ENCODE assay signal across 13 mouse cellular contexts in genomic region chrY:90743811-90744220, GRCm38 (mm10). TPM values are rescaled to one million over a fixed set of nuclear protein-coding genes. Genes with fewer than 3 reads are reported as not detected.
DNase-seq lines count a peak whose midpoint lies in the region; ATAC-seq and TF ChIP-seq lines count a peak whose summit lies in the region.
"Had no signal": no experiment of that assay in that cellular context is flagged by ENCODE, and none has a peak within 500 bp of the region (broad histone marks: within the 10 kb centered on the region; RNA-seq: fewer than 3 reads in every experiment).

No protein-coding gene starts in this region.

- no peak overlapping the region for H3K4me2 ChIP-seq in heart, embryonic 13.5 days
- H3K4me2 ChIP-seq in liver, embryonic 13.5 days, result no peak overlapping the region
- no peak overlapping the region for H3K4me2 ChIP-seq in liver, embryonic 11.5 days
- H3K4me2 ChIP-seq: embryonic facial prominence, embryonic 12.5 days; lung, embryonic 14.5 days had no signal

- no peaks in the 10 kb centered on the region for H3K27me3 ChIP-seq in heart, embryonic 13.5 days (replicated peaks)
- no peaks in the 10 kb centered on the region for H3K27me3 ChIP-seq in liver, embryonic 13.5 days
- H3K27me3 ChIP-seq in liver, embryonic 11.5 days (replicated peaks; ENCODE audit: control insufficient read depth, insufficient read depth, low read length), result no peaks in the 10 kb centered on the region
- no peaks in the 10 kb centered on the region for H3K27me3 ChIP-seq in MEL (ENCODE audit: control insufficient read depth in 1 of 2, insufficient read depth in 2 of 2, low read length in 2 of 2)
- H3K27me3 ChIP-seq: embryonic facial prominence, embryonic 12.5 days had no signal

- peaks cover 52% of the 10 kb centered on the region for H3K36me3 ChIP-seq in heart, embryonic 13.5 days
- peaks cover 53% of the 10 kb centered on the region for H3K36me3 ChIP-seq in liver, embryonic 13.5 days
- peaks cover 48% of the 10 kb centered on the region for H3K36me3 ChIP-seq in liver, embryonic 11.5 days (ENCODE audit: control insufficient read depth, insufficient read depth, low read length)
- H3K36me3 ChIP-seq in MEL (ENCODE audit: control insufficient read depth in 1 of 2, insufficient read depth in 2 of 2, low read length in 2 of 2), result no peaks in the 10 kb centered on the region

- TF ChIP-seq POLR2A in MEL (IDR thresholded peaks at IDR 0.05; ENCODE audit: control insufficient read depth in 1 of 2, insufficient read depth in 1 of 2, low read depth in 1 of 2, low read length in 2 of 2, poor library complexity in 1 of 2), result no peak

- ATAC-seq in heart, embryonic 13.5 days (ENCODE audit: extremely low read depth, insufficient number of reproducible peaks, low FRiP score, low TSS enrichment), result no peak
- no peak for ATAC-seq in liver, embryonic 13.5 days (ENCODE audit: low read depth)
- ATAC-seq in liver, embryonic 11.5 days (replicated peaks; ENCODE audit: low FRiP score), result no peak
- ATAC-seq in granulocyte monocyte progenitor cell, adult 5-6 weeks (replicated peaks; ENCODE audit: poor library complexity, severe bottlenecking), result no peak

- H3K27ac ChIP-seq in heart, embryonic 13.5 days (replicated peaks), result no peak overlapping the region
- H3K27ac ChIP-seq in liver, embryonic 13.5 days, result no peak overlapping the region
- H3K27ac ChIP-seq in liver, embryonic 11.5 days (ENCODE audit: low read depth, low read length), result no peak overlapping the region
- H3K27ac ChIP-seq in MEL (ENCODE audit: control insufficient read depth, low read depth, low read length), result no peak overlapping the region
- H3K27ac ChIP-seq: heart, adult 2 months had no signal

- no peak for TF ChIP-seq RAD21 in MEL (IDR thresholded peaks at IDR 0.05; ENCODE audit: low read depth, low read length)

- no peaks in the 10 kb centered on the region for H3K79me2 ChIP-seq in MEL (ENCODE audit: control insufficient read depth, insufficient read depth, low read length, poor library complexity)

- TF ChIP-seq CTCF in MEL (IDR thresholded peaks at IDR 0.05 in 2 of 3, conservative IDR thresholded peaks at IDR 0.05 in 1 of 3; ENCODE audit: control insufficient read depth in 1 of 3, insufficient read depth in 1 of 3, low read depth in 2 of 3, low read length in 3 of 3, poor library complexity in 1 of 3, severe bottlenecking in 1 of 3), result no peak

- peaks cover 53% of the 10 kb centered on the region for H3K9me3 ChIP-seq in heart, embryonic 13.5 days
- peaks cover 55% of the 10 kb centered on the region for H3K9me3 ChIP-seq in liver, embryonic 13.5 days (replicated peaks)
- H3K9me3 ChIP-seq in liver, embryonic 11.5 days (ENCODE audit: control insufficient read depth, low read length), result peaks cover 47% of the 10 kb centered on the region
- no peaks in the 10 kb centered on the region for H3K9me3 ChIP-seq in MEL (replicated peaks; ENCODE audit: insufficient read depth, low read length)

- no peaks in the 10 kb centered on the region for H3K4me1 ChIP-seq in heart, embryonic 13.5 days
- no peaks in the 10 kb centered on the region for H3K4me1 ChIP-seq in liver, embryonic 13.5 days (replicated peaks)
- no peaks in the 10 kb centered on the region for H3K4me1 ChIP-seq in liver, embryonic 11.5 days (replicated peaks; ENCODE audit: control insufficient read depth, insufficient read depth, low read length)
- no peaks in the 10 kb centered on the region for H3K4me1 ChIP-seq in MEL (ENCODE audit: control insufficient read depth in 1 of 2, insufficient read depth in 2 of 2, low read length in 2 of 2)
- H3K4me1 ChIP-seq: embryonic facial prominence, embryonic 12.5 days had no signal

- peak overlapping the region; percentile 17; the same call in 1 of the 2 replicates for H3K4me3 ChIP-seq in heart, embryonic 13.5 days
- peak overlapping the region; percentile 36; the same call in 1 of the 2 replicates for H3K4me3 ChIP-seq in liver, embryonic 13.5 days (replicated peaks)
- no peak overlapping the region for H3K4me3 ChIP-seq in liver, embryonic 11.5 days (ENCODE audit: low read depth, low read length)
- H3K4me3 ChIP-seq in MEL (ENCODE audit: control insufficient read depth in 1 of 2, insufficient read depth in 1 of 2, low read depth in 2 of 2, low read length in 2 of 2), result no peak overlapping the region
- H3K4me3 ChIP-seq: heart, adult 2 months had no signal

- H3K9ac ChIP-seq in heart, embryonic 13.5 days, result no peak overlapping the region
- H3K9ac ChIP-seq in liver, embryonic 13.5 days, result no peak overlapping the region
- H3K9ac ChIP-seq in liver, embryonic 11.5 days (ENCODE audit: low read depth, low read length), result no peak overlapping the region
- H3K9ac ChIP-seq in MEL (ENCODE audit: control insufficient read depth, low read depth, low read length, poor library complexity, severe bottlenecking), result no peak overlapping the region
- H3K9ac ChIP-seq: embryonic facial prominence, embryonic 12.5 days; lung, embryonic 14.5 days had no signal

- DNase-seq in heart, adult 18-20 months, result no peak
- no peak for DNase-seq in liver, embryonic 13.5 days
- DNase-seq in liver, embryonic 11.5 days (ENCODE audit: low spot score), result no peak
- peak; percentile 4 for DNase-seq in MEL (ENCODE audit: low read depth, low spot score)
- peak; percentile 65 for DNase-seq in forelimb bud, embryonic 11.5 days (ENCODE audit: low read depth, low spot score)
- no peak for DNase-seq in kidney, adult 11 months

- WGBS in heart, embryonic 13.5 days, result 66% methylated on average over 3 of the region's 21 CpGs
- WGBS in liver, embryonic 13.5 days (ENCODE audit: insufficient replicate concordance), result 61% methylated on average over 2 of the region's 21 CpGs
- WGBS in liver, embryonic 11.5 days, result 100% methylated on average over 2 of the region's 21 CpGs

- no peak for TF ChIP-seq EP300 in MEL (IDR thresholded peaks at IDR 0.05; ENCODE audit: low read depth in 1 of 2, low read length in 2 of 2)

TF ChIP-seq in MEL, 35 proteins besides CTCF, POLR2A, EP300 and RAD21:
- no peak for TF ChIP-seq TBP (IDR thresholded peaks at IDR 0.05; ENCODE audit: low read depth, low read length)
- TF ChIP-seq ZKSCAN1 (IDR thresholded peaks at IDR 0.05; ENCODE audit: low read depth, low read length), result no peak
- no peak for TF ChIP-seq MXI1 (IDR thresholded peaks at IDR 0.05; ENCODE audit: low read depth, low read length)
- TF ChIP-seq JUND (IDR thresholded peaks at IDR 0.05; ENCODE audit: low read depth, low read length), result no peak
- no peak for TF ChIP-seq ZC3H11A (IDR thresholded peaks at IDR 0.05; ENCODE audit: low read depth, low read length)
- TF ChIP-seq CHD1 (IDR thresholded peaks at IDR 0.05; ENCODE audit: low read depth, low read length), result no peak
- no peak for TF ChIP-seq CHD2 (IDR thresholded peaks at IDR 0.05; ENCODE audit: low read length)
- TF ChIP-seq ELF1 (IDR thresholded peaks at IDR 0.05; ENCODE audit: low read depth, low read length), result no peak

RNA-seq across cellular contexts. Expression of gene Gm21860, which starts 10.8 kb away (rescaled TPM):
- not detected in 2 replicates for polyA plus RNA-seq in heart, embryonic 13.5 days (2015; fragmentation: Nextera tagmentation; extraction: Ambion mirVana)
- not detected for total RNA-seq in heart, adult 18-20 months (2021)
- polyA plus RNA-seq in liver, embryonic 13.5 days (2015; fragmentation: Nextera tagmentation; extraction: Ambion mirVana), result not detected in 2 replicates
- not detected in 2 replicates for polyA plus RNA-seq in liver, embryonic 11.5 days (2014; fragmentation: Nextera tagmentation; extraction: Ambion mirVana)
- total RNA-seq in MEL (2012; rRNA removed), result not detected in 2 replicates
- not detected for polyA plus RNA-seq in MEL (2012; ENCODE audit: insufficient read depth in 1 of 2, insufficient read length in 2 of 2, low read depth in 1 of 2, low replicate concordance in 2 of 2, missing spikeins in 1 of 2)
- not detected in 2 replicates for total RNA-seq in granulocyte monocyte progenitor cell, adult 5-6 weeks (2014; fragmentation: Nextera tagmentation)
- total RNA-seq in granulocyte monocyte progenitor cell, adult 5-6 weeks (2017), result not detected in 2 replicates
- total RNA-seq: heart, adult 2 months; neutrophil, adult 5-6 weeks had no signal
- polyA plus RNA-seq: embryonic facial prominence, embryonic 12.5 days; heart, adult 2 months; lung, embryonic 14.5 days; thymus, adult 2 months had no signal

RNA-seq across cellular contexts. Expression of gene Gm47283, which starts 40.7 kb away (rescaled TPM):
- polyA plus RNA-seq in heart, embryonic 13.5 days (2015; fragmentation: Nextera tagmentation; extraction: Ambion mirVana), result not detected in 2 replicates
- not detected for total RNA-seq in heart, adult 18-20 months (2021)
- polyA plus RNA-seq in liver, embryonic 13.5 days (2015; fragmentation: Nextera tagmentation; extraction: Ambion mirVana), result not detected in 2 replicates
- polyA plus RNA-seq in liver, embryonic 11.5 days (2014; fragmentation: Nextera tagmentation; extraction: Ambion mirVana), result not detected in 2 replicates
- total RNA-seq in MEL (2012; rRNA removed), result not detected in 2 replicates
- polyA plus RNA-seq in MEL (2012; ENCODE audit: insufficient read depth in 1 of 2, insufficient read length in 2 of 2, low read depth in 1 of 2, low replicate concordance in 2 of 2, missing spikeins in 1 of 2), result not detected
- total RNA-seq in granulocyte monocyte progenitor cell, adult 5-6 weeks (2014; fragmentation: Nextera tagmentation), result not detected in 2 replicates
- not detected in 2 replicates for total RNA-seq in granulocyte monocyte progenitor cell, adult 5-6 weeks (2017)
- total RNA-seq: heart, adult 2 months; neutrophil, adult 5-6 weeks had no signal
- polyA plus RNA-seq: embryonic facial prominence, embryonic 12.5 days; heart, adult 2 months; lung, embryonic 14.5 days; thymus, adult 2 months had no signal

Comparison
In these comparisons a context has a peak if more than half of its experiments do, and no peak if none do; other contexts are left out.
1. H3K4me3 ChIP-seq: peak in heart, embryonic 13.5 days (single experiment) and liver, embryonic 13.5 days (single experiment); none in liver, embryonic 11.5 days (single experiment) and MEL (0 of 2).
2. DNase-seq: peak in MEL (single experiment) and forelimb bud, embryonic 11.5 days (single experiment); none in heart, adult 18-20 months (0 of 2), liver, embryonic 13.5 days (single experiment), liver, embryonic 11.5 days (single experiment) and kidney, adult 11 months (single experiment).